Mouse (Mus musculus): ENCODE data around the gene 5730596B20Rik.

5730596B20Rik gene

GRCm38 (mm10) chr6:52225612-52226568 lies 48.6 kb downstream of the 5730596B20Rik start:
- no peak for DNase-seq (ENCODE audit: low spot score)

- no peak for DNase-seq (ENCODE audit: low spot score)
Measured at GRCm38 (mm10) chr6:52226569-52227257, 49.4 kb downstream of the 5730596B20Rik start.

GRCm38 (mm10) chr6:52227470-52228222 lies 50.3 kb downstream of the 5730596B20Rik start:
- no peak for DNase-seq (ENCODE audit: low spot score)

- DNase-seq (ENCODE audit: low spot score), result no peak
Measured at GRCm38 (mm10) chr6:52228475-52229465, 51.5 kb downstream of the 5730596B20Rik start.

GRCm38 (mm10) chr6:52229558-52230416 lies 52.5 kb downstream of the 5730596B20Rik start:
- no peak for DNase-seq (ENCODE audit: low spot score)

Data from left cerebral cortex, adult 11 months (tissue).